Mouse (Mus musculus): ENCODE measurements around the gene Rps19bp1. TPM values are rescaled to one million over a fixed set of nuclear protein-coding genes. Genes with fewer than 3 reads are reported as not detected.

The Rps19bp1 gene
- polyA plus RNA-seq, 1 experiment from 2014 or later, result 67.3 TPM

DNA sequence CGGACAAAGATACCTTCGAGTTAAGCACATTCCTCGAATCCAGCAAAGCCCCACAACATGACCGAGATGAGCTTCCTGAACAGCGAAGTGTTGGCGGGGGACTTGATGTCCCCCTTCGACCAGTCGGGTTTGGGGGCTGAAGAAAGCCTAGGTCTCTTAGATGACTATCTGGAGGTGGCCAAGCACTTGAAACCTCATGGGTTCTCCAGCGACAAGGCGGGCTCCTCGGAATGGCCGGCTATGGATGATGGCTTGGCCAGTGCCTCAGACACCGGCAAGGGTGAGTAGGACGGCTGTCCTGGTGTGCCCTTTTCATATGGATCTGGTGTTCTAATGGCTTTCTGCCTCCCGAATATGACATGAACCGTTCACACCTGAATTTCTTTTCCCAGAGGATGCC lies 7.9 kb downstream of the Rps19bp1 start:
- peaks cover 52% of the 10 kb centered on the region for H3K36me3 ChIP-seq
- H3K9me3 ChIP-seq, result no peaks in the 10 kb centered on the region
- WGBS, result 6% methylated on average over 16 of the region's 16 CpGs
- H3K27ac ChIP-seq, result peak overlapping the region; percentile 98
- ATAC-seq (ENCODE audit: insufficient number of reproducible peaks, insufficient read depth, low FRiP score, low TSS enrichment, low read depth), result no peak
- peak overlapping the region; percentile 100 for H3K4me3 ChIP-seq
- H3K4me2 ChIP-seq, result peak overlapping the region; percentile 95
- H3K9ac ChIP-seq, result peak overlapping the region; percentile 100
- peaks cover 45% of the 10 kb centered on the region for H3K4me1 ChIP-seq
- no peaks in the 10 kb centered on the region for H3K27me3 ChIP-seq

DNA sequence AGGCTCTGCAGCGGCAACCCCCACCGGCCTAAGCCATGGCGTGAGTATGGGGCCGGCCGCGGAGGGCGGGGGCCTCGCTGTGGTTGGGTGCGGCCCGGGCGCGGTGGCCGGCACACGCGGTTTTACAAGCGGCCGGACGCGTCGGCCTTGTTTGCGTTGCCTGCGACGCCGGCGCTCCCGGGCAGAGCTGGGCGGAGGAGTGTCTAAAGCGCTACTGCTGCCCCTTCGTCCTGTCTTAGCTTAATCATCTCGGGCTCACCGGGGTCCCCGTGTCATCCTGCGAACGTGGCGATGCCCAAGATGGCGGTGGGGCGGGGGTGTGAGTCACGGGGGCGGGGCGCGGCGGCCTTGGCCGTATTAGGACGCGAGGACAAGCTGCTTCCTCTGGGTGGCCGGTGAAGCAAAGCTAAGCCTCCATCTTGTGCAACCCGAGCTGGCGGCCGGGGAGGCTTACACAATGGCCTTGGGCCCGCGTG lies 8.4 kb downstream of the Rps19bp1 start:
- Histone ChIP-seq H3K9ac (peak overlapping the region; percentile 100), H3K4me1 (peaks cover 47% of the 10 kb centered on the region), H3K36me3 (peaks cover 55% of the 10 kb centered on the region), H3K27me3 (no peaks in the 10 kb centered on the region), H3K9me3 (no peaks in the 10 kb centered on the region), H3K27ac (peak overlapping the region; percentile 98), H3K4me2 (peak overlapping the region; percentile 95), H3K4me3 (peak overlapping the region; percentile 100)
- WGBS, result 0% methylated on average over 51 of the region's 51 CpGs
- peak; percentile 8; the same call in 1 of the 2 replicates for ATAC-seq (ENCODE audit: insufficient number of reproducible peaks, insufficient read depth, low FRiP score, low TSS enrichment, low read depth)

DNA sequence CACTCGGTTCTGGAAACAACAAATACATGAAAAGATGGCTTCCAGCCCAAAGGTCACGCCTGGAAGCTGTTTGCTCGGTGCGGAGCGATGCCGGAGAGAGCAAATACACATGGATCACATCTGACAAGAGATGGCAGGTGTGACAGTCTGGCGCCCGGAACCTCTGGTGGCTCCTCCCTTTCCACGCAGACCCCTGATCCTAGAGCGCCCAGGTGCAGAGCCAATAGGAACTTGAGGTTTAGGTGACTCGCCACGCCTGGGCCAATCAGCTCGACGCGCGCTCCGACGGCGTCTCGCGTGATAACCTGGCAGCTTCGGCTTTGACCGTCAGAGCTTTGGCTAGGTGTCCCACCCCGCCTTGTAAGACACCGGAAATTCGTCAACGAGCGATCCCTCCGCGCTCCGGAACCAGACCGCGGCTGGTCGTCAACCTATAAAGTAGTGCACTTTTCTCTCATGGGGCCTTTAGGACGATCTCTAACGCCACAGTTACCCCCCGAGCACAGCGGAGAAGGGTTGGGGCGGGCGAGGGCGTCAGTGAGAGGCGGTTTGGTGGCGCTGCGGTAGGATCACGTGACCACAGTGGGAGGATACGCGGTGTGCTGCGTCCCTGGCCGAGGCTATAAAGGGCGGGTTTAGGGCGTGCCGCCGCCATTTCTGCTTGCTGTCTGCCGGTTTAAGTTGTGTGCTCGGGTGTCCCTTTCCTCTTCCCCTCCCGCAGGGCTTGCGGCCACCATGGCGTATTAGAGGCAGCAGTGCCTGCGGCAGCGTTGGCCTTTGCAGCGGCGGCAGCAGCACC lies 9.1 kb downstream of the Rps19bp1 start, which contains the start of gene Atf4:
Gene Atf4 (plus strand): TSS at position 338 of the 799 bp plus-strand sequence.
- peak within 1 kb of the TSS; percentile 100 for H3K9ac ChIP-seq
- H3K4me2 ChIP-seq, result peak within 1 kb of the TSS; percentile 95
- H3K4me3 ChIP-seq, result peak within 1 kb of the TSS; percentile 100
- H3K4me1 ChIP-seq, result peaks cover 47% of the 10 kb centered on the region
- peaks cover 54% of the 10 kb centered on the region for H3K36me3 ChIP-seq
- H3K9me3 ChIP-seq, result no peaks in the 10 kb centered on the region
- WGBS, result under 1% methylated on average over 62 of the region's 62 CpGs
- peak within 1 kb of the TSS; percentile 98 for H3K27ac ChIP-seq
- no peaks in the 10 kb centered on the region for H3K27me3 ChIP-seq
- ATAC-seq (ENCODE audit: insufficient number of reproducible peaks, insufficient read depth, low FRiP score, low TSS enrichment, low read depth), result peak; percentile 94

DNA sequence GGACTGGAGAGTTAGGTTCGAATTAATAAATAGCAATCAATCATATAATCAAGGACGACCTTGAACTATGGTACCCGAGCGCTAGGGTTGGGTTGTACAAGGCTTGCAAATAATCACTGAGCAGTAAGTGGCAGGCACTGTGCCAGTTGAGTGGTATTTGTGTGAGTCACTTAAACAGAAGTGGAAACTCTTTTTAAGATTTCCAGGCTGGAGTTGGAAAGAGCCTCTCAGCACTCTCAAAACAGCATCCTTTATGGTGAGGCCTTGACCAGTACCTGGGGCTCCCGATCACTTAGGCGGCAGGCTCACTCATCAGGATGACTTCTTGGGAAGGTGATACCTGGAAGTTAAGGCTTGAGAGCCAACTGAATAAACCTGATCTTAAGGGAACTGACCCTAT lies 9.9 kb downstream of the Rps19bp1 start:
- ATAC-seq (ENCODE audit: insufficient number of reproducible peaks, insufficient read depth, low FRiP score, low TSS enrichment, low read depth), result no peak
- Histone ChIP-seq H3K36me3 (peaks cover 54% of the 10 kb centered on the region), H3K27me3 (no peaks in the 10 kb centered on the region), H3K4me3 (peak overlapping the region; percentile 100), H3K4me1 (peaks cover 47% of the 10 kb centered on the region), H3K9ac (peak overlapping the region; percentile 100), H3K27ac (peak overlapping the region; percentile 98), H3K9me3 (no peaks in the 10 kb centered on the region), H3K4me2 (peak overlapping the region; percentile 95)
- WGBS, result 48% methylated on average over 6 of the region's 6 CpGs

DNA sequence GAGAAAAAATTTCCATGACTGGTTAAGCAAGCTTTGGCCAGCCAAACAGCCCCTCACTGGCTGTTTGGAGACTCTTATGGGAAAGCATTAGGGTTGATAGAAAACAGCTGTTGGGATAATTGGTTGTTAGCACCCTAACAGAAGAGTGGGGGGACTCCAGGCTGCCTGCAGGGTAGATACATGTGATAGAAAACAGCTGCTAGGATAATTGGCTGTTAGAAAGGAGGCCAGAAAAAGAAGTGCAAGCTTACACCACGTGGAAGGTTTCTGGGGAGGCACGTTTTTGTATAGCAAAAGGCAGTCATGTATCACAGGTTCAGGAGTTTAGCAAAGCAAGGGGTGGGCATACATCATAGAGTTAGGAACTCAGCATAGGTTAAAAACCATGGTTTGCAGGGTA lies 10.6 kb downstream of the Rps19bp1 start:
- peak overlapping the region; percentile 100; the same call in 1 of the 2 replicates for H3K9ac ChIP-seq
- H3K36me3 ChIP-seq, result peaks cover 58% of the 10 kb centered on the region
- H3K27me3 ChIP-seq, result no peaks in the 10 kb centered on the region
- H3K27ac ChIP-seq, result peak overlapping the region; percentile 98
- no peak for ATAC-seq (ENCODE audit: insufficient number of reproducible peaks, insufficient read depth, low FRiP score, low TSS enrichment, low read depth)
- peak overlapping the region; percentile 95; the same call in 1 of the 2 replicates for H3K4me2 ChIP-seq
- 14% methylated on average over 2 of the region's 2 CpGs for WGBS
- peaks cover 45% of the 10 kb centered on the region for H3K4me1 ChIP-seq
- no peaks in the 10 kb centered on the region for H3K9me3 ChIP-seq
- no peak overlapping the region for H3K4me3 ChIP-seq

DNA sequence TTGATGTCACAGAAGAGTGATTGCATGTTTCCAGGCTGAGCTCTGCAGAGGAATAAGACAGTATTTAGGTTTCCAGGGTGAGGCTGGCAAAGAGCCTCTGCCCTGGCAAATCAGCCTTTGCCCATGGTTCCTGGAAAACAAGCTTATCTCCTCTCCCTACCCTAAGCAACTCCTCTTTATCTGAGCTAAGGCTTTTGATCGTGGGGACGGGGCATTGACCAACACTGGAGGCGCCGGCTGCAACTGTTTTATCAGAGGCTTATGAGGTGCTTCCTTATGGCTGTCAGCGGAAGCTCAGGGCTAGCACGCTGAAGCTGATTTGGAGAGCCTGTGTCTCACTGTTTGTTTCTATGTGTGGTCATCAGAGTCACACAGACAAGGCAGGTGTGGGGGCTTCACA lies 13.5 kb downstream of the Rps19bp1 start:
- H3K4me1 ChIP-seq, result peaks cover 22% of the 10 kb centered on the region
- H3K4me3 ChIP-seq, result no peak overlapping the region

DNA sequence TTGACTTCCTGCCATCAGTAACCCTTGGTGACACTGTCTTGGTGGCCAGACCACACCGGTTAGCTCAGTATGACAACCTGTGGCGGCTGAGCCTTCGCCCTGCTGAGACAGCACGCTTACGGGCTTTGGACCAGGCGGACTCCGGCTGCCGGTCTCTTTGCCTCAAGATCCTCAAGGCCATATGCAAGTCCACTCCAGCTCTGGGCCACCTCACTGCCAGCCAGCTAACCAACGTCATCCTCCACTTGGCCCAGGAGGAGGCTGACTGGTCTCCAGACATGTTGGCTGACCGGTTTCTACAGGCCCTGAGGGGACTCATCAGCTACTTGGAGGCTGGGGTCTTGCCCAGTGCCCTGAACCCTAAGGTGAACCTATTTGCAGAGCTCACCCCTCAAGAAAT lies 14.4 kb downstream of the Rps19bp1 start:
- no peak for ATAC-seq (ENCODE audit: insufficient number of reproducible peaks, insufficient read depth, low FRiP score, low TSS enrichment, low read depth)
- Histone ChIP-seq H3K4me3 (no peak overlapping the region), H3K9ac (no peak overlapping the region), H3K4me1 (peaks cover 22% of the 10 kb centered on the region), H3K27me3 (no peaks in the 10 kb centered on the region), H3K27ac (no peak overlapping the region), H3K9me3 (no peaks in the 10 kb centered on the region), H3K36me3 (peaks cover 67% of the 10 kb centered on the region), H3K4me2 (no peak overlapping the region)
- WGBS, result 92% methylated on average over 10 of the region's 10 CpGs

More for the DNA sequence above, 13.5 kb downstream of the Rps19bp1 start:
- Histone ChIP-seq H3K4me2 (no peak overlapping the region), H3K27ac (no peak overlapping the region), H3K27me3 (no peaks in the 10 kb centered on the region), H3K9me3 (no peaks in the 10 kb centered on the region), H3K9ac (peak overlapping the region; percentile 8; the same call in 1 of the 2 replicates), H3K36me3 (peaks cover 62% of the 10 kb centered on the region)
- ATAC-seq (ENCODE audit: insufficient number of reproducible peaks, insufficient read depth, low FRiP score, low TSS enrichment, low read depth), result no peak
- 94% methylated on average over 6 of the region's 6 CpGs for WGBS

DNA sequence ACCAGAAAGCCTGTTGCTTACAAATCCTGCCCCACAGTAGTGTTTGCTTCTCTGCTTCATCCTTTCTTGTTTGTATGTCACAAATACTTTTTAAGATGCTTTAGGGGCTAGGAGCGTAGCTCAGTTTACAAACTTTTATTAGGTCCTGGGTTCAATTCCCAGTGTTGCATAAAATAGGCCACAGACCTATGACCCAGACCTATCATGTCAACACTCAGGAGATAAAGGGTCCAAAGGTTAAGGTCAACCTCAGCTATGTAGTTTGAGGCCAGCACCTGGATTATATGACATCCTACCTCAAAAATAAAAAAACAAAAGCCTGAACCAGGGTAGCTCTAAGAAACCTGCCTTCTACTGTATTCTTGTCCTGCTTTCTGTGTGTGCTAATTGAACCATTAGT lies 15.5 kb downstream of the Rps19bp1 start:
- no peak for ATAC-seq (ENCODE audit: insufficient number of reproducible peaks, insufficient read depth, low FRiP score, low TSS enrichment, low read depth)

DNA sequence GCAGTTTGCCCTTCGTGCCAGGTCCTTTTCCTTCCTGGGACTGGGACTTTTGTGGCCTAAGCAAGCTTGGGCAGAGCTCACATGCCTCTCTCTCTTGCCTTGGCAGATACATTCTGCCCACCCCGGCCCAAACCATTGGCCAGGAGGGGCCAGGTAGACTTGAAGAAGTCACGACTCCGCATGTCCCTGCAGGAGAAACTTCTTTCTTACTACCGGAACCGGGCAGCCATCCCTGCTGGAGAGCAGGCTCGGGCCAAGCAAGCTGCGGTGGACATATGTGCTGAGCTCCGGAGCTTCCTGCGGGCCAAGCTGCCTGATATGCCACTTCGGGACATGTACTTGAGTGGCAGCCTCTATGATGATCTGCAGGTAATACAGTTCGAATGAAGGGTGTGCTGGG lies 16.0 kb downstream of the Rps19bp1 start:
- 95% methylated on average over 12 of the region's 12 CpGs for WGBS
- H3K4me2 ChIP-seq, result no peak overlapping the region
- no peaks in the 10 kb centered on the region for H3K27me3 ChIP-seq
- H3K9ac ChIP-seq, result no peak overlapping the region
- H3K9me3 ChIP-seq, result no peaks in the 10 kb centered on the region
- H3K36me3 ChIP-seq, result peaks cover 81% of the 10 kb centered on the region
- no peak overlapping the region for H3K4me3 ChIP-seq
- no peak overlapping the region for H3K27ac ChIP-seq
- no peak for ATAC-seq (ENCODE audit: insufficient number of reproducible peaks, insufficient read depth, low FRiP score, low TSS enrichment, low read depth)
- peaks cover 9% of the 10 kb centered on the region; the same call in 1 of the 2 replicates for H3K4me1 ChIP-seq

More for the DNA sequence above, 15.5 kb downstream of the Rps19bp1 start:
- peaks cover 78% of the 10 kb centered on the region for H3K36me3 ChIP-seq
- no peak overlapping the region for H3K9ac ChIP-seq
- WGBS, result 98% methylated on average over 1 of the region's 1 CpGs
- no peaks in the 10 kb centered on the region for H3K27me3 ChIP-seq
- no peak overlapping the region for H3K4me2 ChIP-seq
- no peaks in the 10 kb centered on the region for H3K9me3 ChIP-seq
- H3K4me3 ChIP-seq, result no peak overlapping the region
- peaks cover 14% of the 10 kb centered on the region for H3K4me1 ChIP-seq
- H3K27ac ChIP-seq, result no peak overlapping the region

DNA sequence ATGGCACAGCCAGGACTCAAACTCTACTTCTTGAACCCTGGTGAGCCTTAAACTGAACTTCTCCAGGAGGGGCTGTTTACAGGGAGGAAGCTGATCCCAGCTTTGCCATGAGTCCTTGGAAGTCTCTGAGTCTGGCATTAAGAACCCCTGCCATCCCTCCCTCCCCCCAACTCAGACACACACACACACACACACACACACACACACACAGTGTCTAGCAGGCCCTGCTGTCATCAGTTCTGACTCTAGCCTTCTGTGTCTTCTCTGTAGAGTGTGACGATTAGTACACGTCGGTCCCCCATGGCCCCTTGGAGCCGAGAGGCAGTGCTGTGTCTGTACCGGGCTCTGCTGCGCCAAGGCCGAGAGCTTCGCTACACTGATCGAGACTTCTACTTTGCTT lies 28.6 kb downstream of the Rps19bp1 start, which contains the start of gene AC140267.1:
Gene AC140267.1 (plus strand): TSS at position 301 of the 400 bp plus-strand sequence.
- Histone ChIP-seq H3K4me3 (peak within 1 kb of the TSS; percentile 93), H3K4me2 (peak within 1 kb of the TSS; percentile 76), H3K9ac (peak within 1 kb of the TSS; percentile 85), H3K27ac (no peak within 1 kb of the TSS), H3K36me3 (peaks cover 43% of the 10 kb centered on the region), H3K9me3 (no peaks in the 10 kb centered on the region), H3K27me3 (no peaks in the 10 kb centered on the region), H3K4me1 (peaks cover 18% of the 10 kb centered on the region)
- ATAC-seq (ENCODE audit: insufficient number of reproducible peaks, insufficient read depth, low FRiP score, low TSS enrichment, low read depth), result no peak
- WGBS, result 94% methylated on average over 9 of the region's 9 CpGs

DNA sequence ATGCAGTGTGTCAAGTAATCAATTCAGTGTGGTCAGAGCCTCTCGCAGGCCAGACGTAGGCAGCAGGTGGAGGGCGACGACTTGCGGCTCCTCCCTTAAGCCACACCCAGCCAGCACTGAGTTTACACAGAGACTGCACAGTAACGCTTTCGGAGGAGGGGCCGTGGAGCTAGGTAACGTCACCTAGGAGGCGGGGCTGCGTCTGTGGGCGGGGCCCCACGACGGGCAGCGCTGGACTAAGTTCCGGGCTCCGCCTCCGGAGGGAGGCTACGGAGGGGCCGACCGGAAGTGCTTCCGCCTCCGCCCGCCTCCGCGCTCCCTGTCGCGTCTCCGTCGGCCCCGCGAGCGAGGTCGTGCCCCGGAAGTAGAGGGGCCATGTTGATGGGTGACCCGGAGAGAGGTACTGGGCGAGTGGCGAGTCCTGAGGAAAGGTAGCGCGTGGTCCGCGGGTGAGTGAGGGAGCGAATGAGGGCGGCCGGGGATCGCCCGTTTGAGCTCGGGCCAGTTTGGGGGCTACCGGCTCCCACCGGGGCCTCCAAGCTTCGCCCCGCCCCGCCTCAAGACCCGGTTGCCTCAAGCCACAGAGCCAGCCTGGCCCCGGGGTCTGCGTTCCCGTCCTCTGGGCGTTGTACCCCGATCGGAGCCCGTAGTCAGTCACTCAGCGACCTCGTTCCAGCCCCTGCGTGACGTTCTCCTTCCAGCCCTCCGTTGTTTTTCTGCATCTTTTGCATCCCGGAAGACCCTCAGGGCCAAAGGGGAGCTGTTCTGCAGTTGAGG lies 30.2 kb downstream of the Rps19bp1 start, which contains the start of gene Mief1:
Gene Mief1 (plus strand): TSS at position 286 of the 777 bp plus-strand sequence.
- Histone ChIP-seq H3K9me3 (no peaks in the 10 kb centered on the region), H3K4me1 (peaks cover 18% of the 10 kb centered on the region), H3K36me3 (peaks cover 35% of the 10 kb centered on the region), H3K4me3 (peak within 1 kb of the TSS; percentile 93), H3K27ac (peak within 1 kb of the TSS; percentile 85), H3K4me2 (peak within 1 kb of the TSS; percentile 76), H3K27me3 (no peaks in the 10 kb centered on the region), H3K9ac (peak within 1 kb of the TSS; percentile 85)
- under 1% methylated on average over 66 of the region's 67 CpGs for WGBS
- peak; percentile 96 for ATAC-seq (ENCODE audit: insufficient number of reproducible peaks, insufficient read depth, low FRiP score, low TSS enrichment, low read depth)

Data from embryonic facial prominence, embryonic 13.5 days (tissue).